Mouse (Mus musculus) lung, adult 18-20 months (tissue): ENCODE data around the gene Fyn.

Experiments
- DNase-seq, 2 experiments: peaks; one replicate each; pipeline ENCODE4 v3.0.0; 2022; ENCODE audit warnings: mixed read lengths in 2 of 2

Gene Fyn

GRCm38 (mm10) chr10:39368572-39369135, at the start of gene Fyn:
TSS of gene Fyn (plus strand) at chr10:39368855.
- DNase-seq, result no peak

DNA sequence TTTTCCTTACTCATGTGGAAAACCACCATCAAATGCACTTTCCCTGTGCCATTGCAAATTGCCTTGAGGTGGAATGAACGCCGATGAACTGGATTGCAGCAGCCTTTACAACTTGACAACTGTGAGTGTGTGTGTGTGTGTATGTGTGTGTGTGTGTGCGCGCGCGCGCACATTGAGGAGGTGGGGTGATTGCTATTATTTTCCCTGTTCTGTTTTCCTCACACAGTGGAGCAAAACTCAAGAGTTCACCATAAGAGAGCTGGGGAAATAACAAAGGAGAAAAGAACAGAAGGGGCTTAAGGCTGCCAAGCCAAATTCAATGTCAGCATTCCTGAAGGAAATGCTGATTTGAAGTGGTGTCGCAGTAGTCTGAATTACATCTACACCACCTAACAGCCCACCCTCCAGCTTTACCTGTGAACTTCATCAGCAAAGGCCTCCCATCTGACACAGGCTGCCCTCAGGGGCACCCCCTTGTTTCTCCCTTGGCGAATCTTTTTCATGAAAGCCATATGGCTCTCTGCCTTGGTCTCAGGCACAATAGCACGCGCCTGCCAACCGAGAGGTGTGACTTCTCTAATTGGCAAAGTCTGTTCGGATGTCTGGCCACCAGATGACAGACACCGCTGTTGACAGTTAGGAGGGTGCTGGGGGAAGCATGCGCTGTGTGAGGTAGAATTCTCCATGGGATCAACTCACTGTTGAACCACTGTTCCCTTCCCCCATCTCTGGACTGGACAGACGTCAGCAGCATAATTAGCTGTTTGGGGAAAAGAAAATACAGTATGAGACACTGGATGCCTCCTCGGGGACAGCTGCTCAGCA, 47.6 kb upstream of the Fyn start:
- no peak for DNase-seq

- no peak for DNase-seq
Observed at GRCm38 (mm10) chr10:39321623-39321985, 47.1 kb upstream of the Fyn start.

- no peak for DNase-seq
Observed at GRCm38 (mm10) chr10:39322143-39322542, 46.5 kb upstream of the Fyn start.

GRCm38 (mm10) chr10:39324291-39324690, 44.4 kb upstream of the Fyn start:
- DNase-seq, result no peak

GRCm38 (mm10) chr10:39328661-39329060, 40.0 kb upstream of the Fyn start:
- DNase-seq, result no peak

DNA sequence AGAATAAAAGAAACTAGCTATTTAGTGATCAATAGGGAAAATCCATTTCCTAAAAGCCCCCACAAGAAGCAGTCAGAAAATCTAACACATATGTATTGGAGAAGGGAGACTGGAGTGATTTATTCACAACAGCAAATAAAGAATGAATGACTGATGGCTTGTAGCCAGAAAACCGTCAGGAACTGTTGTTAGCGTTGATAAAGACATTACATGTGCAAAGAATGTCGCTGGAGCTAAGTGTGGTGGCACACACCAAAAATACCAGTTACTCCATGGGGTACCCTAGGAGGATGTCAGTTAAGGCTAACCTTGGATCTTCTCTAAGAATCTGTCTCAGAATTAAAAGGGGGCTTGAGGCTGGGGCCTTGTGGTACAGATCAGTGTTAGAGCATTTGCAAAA, 34.3 kb upstream of the Fyn start:
- no peak for DNase-seq

DNA sequence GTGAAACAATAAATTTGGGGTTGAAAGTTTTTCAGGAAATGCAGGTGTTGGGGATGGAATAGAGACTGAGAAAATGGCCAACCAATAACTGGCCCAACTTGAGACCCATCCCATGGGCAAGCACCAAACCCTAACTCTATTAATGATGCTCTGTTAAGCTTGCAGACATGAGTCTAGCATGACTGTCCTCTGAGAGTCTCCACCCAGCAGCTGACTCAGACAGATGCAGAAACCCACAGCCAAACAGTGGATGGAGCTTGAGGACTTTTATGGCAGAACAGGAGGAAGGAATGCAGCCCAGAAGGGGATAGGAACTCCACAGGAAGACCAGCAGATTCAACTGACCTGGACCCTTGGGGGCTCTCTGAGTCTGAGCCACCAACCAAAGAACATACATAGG, 32.8 kb upstream of the Fyn start:
- DNase-seq, result no peak

DNA sequence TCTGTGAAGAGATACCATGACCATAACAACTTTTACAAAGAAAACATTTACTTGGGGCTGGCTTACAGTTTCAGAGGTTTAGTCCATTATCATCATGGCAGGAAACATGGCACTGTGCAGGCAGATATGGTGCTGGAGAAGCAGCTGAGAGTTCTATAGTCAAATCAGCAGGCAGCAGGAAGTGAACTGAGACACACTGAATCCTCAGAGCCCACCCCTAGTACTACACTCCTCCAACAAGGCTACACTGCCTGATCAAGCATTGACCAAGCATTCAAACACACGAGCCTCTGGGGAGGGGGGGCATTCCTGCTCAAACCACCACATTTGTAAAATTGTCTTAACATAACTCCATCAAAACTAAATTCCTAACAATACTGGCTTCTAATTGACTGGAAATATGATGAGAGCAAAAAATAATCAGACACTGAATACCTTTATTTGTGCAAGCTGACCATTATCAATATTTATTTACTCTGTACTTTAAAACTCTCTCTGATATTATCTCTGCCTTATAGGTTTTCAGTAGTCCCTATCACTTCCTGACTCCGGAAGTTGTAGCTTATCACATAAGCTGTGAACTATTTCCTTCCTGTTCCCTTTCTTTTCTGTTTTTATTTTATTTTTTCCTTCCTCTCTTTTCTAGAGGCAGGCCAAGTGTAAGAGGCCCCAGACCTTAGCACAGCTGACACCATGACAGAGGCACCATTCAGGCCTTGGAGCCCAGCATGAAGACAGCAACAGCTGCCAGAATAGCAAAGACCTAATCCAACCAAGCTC, 29.3 kb upstream of the Fyn start:
- no peak for DNase-seq

GRCm38 (mm10) chr10:39339969-39340236, 28.8 kb upstream of the Fyn start:
- DNase-seq, result no peak

- DNase-seq, result peak; percentile 4 to 7
Observed at GRCm38 (mm10) chr10:39343551-39343950, 25.1 kb upstream of the Fyn start.

DNA sequence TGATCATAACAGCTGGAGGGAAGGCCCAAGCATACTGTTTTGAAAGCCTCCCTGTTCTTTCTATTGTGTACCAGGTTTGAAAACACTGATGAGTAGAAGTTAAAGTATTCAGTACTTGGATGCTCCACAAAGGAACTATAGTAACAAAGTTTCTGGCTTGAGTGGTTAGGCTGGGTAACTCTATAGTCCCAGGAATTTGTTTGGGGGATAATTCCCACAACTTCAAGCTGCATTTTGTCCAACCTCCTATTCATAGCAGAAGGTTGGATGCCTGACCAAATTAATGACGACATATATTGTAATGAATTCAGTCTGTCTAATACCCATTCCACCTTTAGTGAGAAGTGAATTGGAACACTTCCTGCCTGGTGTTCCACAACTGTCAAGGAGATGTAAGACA, 22.7 kb upstream of the Fyn start:
- no peak for DNase-seq

- DNase-seq, result no peak
Observed at GRCm38 (mm10) chr10:39349781-39350364, 18.8 kb upstream of the Fyn start.

- DNase-seq, result no peak
Observed at GRCm38 (mm10) chr10:39364196-39364595, 4.5 kb upstream of the Fyn start.

GRCm38 (mm10) chr10:39369502-39369931, 862 bp downstream of the Fyn start:
- peak; percentile 94 to 96 for DNase-seq

DNA sequence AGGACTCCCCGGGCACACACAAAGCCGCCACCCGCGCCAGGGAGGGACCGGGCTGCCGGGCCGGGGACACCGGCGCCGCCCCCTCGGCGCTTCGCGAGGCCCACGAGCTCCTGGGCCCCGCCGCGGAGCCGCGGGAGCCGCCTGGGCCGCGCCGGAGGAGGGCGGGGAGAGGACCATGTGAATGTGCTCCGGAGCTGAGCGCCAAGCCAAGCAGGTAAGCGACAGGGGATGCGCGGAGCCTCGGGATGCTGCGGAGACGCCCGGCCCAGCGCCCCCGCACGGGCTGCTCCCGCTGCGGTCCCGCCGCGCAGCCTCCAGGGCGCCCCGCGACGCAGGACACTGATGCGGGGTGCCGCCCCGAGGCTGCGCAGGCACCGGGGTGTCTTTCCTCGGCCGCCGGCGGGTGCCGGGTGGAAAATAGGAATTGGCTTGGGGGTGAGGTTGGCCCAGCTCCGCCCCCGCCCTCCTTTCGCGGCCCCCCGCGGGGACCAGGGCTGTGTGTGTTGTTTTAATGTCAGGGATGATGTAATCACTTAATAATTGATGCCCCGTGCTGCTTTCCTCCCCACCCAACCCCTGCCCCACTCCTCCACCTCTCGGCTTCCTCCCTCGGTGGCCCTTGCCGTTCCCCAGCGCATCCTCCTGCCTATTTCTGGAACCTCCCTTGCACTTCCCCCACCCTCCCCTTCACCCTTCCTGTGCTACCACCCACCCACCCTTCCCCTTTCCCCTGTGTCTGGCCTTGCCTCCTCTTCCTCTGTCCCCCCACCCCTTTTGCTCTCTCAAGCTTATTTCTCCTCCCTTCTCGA, 1.5 kb downstream of the Fyn start:
- DNase-seq, result peak; percentile 46 to 56

GRCm38 (mm10) chr10:39370786-39371221, 2.1 kb downstream of the Fyn start:
- DNase-seq, result no peak

GRCm38 (mm10) chr10:39371467-39371866, 2.8 kb downstream of the Fyn start:
- no peak for DNase-seq

GRCm38 (mm10) chr10:39371991-39372390, 3.3 kb downstream of the Fyn start:
- DNase-seq, result no peak

DNA sequence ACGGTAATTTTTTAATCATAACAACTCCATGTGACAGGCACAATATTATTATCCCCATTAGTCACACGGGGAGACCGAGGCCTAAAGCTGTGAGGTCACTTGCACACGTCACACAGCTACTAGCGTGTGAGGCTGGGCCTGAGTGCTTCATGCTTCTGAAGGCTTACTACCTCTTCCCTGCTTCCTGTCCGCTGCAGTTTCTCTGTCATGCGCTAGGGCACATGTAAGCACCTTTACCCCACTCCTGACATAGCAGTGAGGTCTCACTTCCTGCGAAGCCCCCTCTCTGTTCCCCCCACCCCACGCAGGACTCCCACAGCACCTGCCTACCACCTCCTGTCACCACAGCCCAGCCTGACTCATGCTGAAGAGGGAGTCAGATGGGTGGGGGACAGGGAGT, 8.0 kb downstream of the Fyn start:
- DNase-seq, result no peak

GRCm38 (mm10) chr10:39377219-39377618, 8.6 kb downstream of the Fyn start:
- no peak for DNase-seq

GRCm38 (mm10) chr10:39378025-39378603, 9.5 kb downstream of the Fyn start:
- DNase-seq, result no peak
